Mouse (Mus musculus): ENCODE data around the gene Cdhr4. TPM values are rescaled to one million over a fixed set of nuclear protein-coding genes. Genes with fewer than 3 reads are reported as not detected.
A peak's percentile ranks its signal among the peaks of the same experiment; 100 is the strongest.

Gene Cdhr4
- total RNA-seq (2015; ENCODE audit: low replicate concordance) (4.4 and 11.3 TPM in 2 replicates), total RNA-seq (2017; ENCODE audit: low replicate concordance) (2.5 and 17.0 TPM in 2 replicates)

DNA sequence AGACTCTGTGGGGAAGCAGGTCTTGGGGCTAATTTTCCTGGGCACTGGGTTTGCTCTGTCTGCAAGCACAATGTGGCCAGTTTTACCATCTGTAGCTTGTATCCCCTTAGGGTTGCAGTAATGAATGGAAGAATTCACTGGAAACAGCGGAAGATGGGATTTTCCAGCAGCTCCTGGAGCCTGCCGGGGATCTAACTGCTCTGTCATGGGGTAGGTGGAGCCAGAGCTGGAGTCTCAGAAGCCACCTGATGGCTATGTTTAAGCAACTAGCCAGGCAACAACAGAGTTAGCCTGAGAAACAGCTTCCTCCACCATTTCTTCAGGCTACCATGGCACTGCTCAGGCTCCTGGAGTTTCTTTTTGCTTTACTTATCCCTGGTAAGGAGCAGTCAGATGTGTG is at the start of gene Cdhr4:
Gene Cdhr4, plus strand, starts transcription at position 301 of the 400 bp plus-strand sequence.
- no peak for ATAC-seq (replicated peaks; ENCODE audit: low FRiP score, poor library complexity, severe bottlenecking)

DNA sequence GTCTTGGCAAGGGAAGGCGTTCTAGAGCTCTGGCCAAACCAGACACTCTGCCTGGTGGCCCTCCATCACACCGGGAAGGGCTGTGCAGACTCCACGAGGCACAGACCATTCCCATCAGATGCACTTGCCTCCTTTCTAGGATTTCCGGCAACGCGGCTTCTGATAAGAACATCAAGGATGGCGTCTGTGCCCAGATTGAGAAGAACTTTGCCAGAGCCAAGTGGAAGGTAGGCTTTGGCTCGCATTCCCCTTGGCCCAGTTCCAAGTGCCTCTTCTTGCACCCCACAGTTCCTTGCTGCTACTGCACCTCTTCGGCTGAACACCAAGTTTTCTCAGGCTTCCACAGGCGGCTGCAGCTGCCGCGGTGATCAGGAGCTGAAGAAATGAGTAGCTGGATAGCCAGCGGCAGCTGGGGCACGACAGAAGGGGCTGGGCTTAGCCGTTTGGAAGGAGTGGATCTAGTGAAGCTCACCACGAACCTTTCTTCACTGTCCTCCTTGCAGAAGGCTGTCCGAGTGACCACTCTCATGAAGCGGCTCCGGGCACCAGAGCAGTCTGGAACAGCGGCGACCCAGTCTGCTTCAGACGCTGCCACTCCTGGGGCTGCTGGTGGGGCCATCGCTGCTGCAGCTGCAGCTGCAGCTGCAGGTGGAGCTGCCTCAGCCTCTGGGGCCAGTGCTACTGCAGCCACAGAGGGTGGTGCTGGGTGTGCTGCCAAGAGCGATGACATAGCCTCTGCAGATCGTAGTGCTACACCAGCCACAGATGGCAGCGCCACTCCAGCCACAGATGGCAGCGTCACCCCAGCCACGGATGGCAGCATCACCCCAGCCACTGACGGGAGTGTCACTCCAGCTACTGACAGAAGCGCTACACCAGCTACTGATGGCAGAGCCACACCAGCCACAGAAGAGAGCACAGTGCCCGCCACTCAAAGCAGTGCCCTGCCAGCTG is 44.8 kb upstream of the Cdhr4 start:
- peak; percentile 50 for ATAC-seq (replicated peaks; ENCODE audit: low FRiP score, poor library complexity, severe bottlenecking)

DNA sequence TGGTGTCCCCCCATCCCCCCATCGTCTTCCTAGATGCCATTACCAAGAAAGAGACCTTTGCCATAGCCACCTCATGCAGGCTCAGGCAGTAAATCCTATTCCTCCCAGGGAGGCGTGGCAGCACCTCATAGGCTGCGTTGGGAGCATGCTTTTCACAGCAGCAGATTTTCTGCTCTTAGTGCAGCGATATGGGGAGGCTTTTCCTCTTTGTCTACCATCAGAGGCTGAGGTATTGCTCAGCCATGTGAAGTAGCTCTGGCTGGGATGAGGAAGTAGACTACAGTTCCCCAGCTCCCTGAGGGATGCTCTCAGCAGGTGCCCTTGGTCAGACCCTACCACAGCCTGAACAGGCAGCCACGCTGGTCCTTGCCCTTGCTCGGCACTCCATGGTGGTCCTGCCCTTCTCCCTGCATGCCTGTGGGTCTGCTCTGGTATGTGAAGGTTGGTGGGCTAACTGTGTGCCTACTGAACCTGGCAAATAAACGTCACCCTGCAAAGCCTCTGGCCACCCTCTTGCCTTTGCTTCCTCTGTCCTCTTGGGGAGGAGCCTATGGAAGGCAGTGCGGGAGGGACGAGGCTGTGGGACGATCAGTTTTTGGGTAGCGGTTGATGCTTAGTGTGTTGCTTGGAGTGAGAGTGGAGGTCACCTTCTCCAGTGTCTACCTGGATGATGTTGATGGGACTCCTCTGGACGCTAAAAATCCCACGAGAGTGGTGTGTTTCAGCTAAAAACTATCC is 42.9 kb upstream of the Cdhr4 start:
- ATAC-seq (replicated peaks; ENCODE audit: low FRiP score, poor library complexity, severe bottlenecking), result no peak

DNA sequence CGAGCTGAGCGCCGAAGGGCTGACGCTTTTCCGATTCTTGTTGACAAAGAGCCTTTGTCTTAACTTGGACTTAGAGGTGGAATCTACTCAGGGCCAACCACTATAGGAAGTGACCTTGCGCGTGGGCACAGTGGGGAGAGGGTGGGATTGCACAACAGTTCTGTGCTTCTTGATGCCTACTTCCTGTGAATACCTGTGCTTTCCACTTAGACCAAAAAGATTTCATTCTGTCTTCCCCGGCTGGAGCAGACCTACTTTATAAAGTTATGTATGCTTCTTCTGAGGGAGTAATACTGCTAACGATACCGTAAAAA is 42.4 kb upstream of the Cdhr4 start, which contains the start of gene Traip:
Gene Traip, plus strand, starts transcription at position 215 of the 314 bp plus-strand sequence.
- ATAC-seq (replicated peaks; ENCODE audit: low FRiP score, poor library complexity, severe bottlenecking), result no peak

DNA sequence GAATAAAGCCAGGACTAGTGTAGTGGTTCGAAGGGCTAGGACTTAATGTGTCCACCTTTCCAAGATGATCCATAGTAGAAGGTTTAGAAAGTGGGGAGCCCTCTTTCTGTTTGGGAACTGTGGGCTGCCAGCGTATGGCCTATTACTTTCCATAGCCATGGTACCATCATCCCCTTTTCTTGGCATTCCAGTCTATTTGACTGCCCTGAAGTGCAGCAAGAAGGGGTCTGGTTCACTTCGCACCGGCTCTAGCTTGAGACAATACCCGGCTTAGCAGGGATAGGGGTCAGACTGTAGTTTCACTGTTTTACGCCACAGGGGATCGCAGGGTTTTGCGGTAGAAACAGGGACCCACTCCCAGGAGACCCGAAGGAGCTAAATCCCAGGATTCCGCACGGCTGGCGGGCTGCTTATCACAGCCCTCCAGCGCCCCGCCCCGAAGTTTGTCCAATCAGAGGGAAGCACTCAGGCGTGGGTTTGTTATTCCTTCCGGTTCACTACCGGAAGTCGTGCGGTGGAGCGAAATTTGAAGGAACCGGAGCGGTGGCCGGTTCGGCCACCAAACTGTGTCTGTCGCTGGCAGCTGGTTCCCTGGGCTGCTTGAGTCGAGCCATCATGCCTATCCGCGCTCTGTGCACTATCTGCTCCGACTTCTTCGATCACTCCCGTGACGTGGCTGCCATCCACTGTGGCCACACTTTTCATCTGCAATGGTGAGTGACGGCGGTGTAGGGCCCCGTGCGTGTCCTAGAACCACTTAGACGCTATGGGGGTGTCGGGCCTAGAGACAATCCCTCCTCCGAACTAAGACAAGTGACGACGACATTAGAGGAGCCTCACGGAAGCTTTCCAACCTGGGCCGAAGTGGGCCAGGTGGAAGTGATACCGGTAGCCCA is 41.6 kb upstream of the Cdhr4 start:
- peak; percentile 90 for ATAC-seq (replicated peaks; ENCODE audit: low FRiP score, poor library complexity, severe bottlenecking)

DNA sequence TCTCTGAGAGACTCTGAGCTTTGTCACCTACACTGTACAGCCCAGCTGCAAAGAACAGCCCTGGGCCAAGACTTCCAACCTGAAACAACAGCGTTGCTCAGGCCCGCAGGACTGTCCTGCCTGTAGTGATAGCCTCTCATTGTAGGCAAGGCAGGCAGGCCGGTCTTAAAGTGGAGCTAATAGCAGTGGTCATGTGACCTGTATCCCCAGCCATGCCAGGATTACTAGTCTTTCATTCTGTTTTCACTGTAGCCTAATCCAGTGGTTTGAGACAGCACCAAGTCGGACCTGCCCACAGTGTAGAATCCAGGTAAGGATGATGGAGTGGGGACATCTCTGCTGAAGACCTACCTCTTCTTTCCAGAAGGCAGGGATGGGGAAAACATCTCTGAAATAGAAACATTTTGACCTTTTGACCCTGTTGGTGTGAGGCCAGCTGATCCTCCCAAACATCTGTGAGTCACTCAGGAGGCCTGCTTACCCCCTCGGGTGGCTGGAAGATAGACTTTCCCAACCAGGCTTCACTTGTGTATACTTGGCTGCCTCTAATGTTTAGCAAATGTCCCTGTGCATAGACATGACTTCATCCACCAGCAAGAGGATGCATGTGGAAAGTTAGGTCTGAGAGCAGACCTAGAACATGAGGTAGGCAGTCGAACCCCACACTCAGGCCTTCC is 36.5 kb upstream of the Cdhr4 start:
- no peak for ATAC-seq (replicated peaks; ENCODE audit: low FRiP score, poor library complexity, severe bottlenecking)

DNA sequence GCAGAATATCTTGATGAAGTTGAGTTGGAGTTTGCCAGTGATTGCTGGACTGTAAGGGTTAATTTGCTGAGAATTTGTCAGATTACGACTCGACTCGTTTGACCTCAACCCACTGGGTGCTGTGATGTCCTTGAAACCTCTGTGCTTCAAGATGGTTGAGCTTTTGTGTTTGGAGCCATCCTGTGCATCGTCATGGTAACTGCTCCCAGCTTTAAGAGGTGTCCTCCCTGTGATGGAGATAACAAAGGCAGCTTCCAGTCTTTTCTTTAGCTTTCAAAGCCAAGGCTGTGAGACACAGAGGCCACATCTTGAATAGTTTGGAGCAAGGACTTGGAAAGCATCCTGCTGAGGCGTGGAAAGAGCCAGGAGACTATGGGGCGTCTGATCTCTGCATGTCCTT is 35.2 kb upstream of the Cdhr4 start:
- ATAC-seq (replicated peaks; ENCODE audit: low FRiP score, poor library complexity, severe bottlenecking), result no peak

DNA sequence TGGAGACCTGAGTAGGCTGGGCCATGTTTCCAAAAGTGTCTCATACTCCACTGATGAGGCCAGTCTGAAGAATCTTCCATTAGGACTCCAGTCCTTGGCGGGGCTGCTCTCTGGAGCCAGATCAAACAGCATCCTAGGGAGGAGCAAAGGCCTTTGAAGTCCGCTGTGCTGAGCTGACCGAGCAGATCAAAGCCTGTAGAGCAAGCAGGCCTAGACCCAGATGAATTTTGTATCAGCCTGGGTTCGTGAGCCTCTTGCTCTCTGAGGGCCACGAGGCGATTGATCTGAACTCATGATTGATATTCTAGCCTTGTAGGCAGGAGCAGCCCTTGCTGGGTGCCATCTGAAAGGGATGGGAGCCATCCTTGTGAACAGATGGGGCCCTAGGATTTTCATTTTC is 32.4 kb upstream of the Cdhr4 start:
- no peak for ATAC-seq (replicated peaks; ENCODE audit: low FRiP score, poor library complexity, severe bottlenecking)

DNA sequence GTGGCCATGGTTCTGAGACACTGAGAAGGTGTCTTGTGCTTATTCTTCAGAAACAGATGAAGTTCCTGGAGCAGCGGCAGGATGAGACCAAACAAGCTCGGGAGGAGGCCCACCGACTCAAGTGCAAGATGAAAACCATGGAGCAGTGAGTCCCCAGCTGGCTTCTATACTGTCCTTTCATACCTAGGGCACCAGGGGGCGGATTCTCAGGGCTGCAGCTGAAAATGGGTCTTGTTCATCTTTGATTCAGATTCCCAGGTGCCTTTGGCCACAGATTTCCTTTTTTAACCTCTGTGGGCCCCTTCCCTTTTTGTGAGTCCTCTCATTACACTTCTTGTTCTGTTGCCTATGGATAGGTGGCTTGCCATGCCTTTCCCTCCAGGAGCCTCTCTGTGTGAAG is 31.4 kb upstream of the Cdhr4 start:
- ATAC-seq (replicated peaks; ENCODE audit: low FRiP score, poor library complexity, severe bottlenecking), result no peak

DNA sequence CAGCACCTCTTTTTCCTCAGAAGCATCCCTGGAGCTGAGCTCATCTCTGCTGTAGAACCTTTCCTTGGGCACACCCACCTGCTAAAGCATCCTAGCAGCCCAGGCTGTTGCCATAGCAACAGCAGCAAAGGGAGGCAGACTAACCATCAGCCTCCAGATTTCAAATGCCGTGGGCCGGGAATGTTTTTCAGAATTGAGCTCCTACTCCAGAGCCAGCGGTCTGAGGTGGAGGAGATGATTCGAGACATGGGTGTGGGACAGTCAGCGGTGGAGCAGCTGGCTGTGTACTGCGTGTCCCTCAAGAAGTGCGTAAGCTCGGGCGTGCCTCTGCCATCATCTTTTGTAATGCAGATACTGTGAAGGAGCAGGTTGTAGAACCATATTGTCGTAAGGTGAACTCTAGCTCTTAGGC is 30.9 kb upstream of the Cdhr4 start:
- no peak for ATAC-seq (replicated peaks; ENCODE audit: low FRiP score, poor library complexity, severe bottlenecking)

DNA sequence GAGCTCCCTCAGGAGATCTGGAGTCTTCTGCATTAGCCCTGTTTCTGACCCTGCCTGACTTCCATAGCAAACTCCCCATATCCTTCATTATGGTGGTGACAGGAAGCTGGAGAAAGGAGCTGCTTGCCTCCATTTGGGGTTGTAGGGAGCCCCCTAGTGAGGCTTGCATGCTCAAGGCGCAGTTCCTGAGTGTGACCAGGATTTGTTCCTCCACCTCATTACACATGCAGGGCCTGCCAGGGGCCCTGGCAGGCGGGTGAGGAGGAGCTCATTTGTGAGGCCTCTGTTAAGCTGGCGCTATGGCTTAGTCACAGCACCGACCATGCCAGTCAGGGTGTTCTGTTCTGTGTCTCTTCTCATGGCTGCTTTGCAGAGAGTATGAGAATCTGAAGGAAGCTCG is 30.4 kb upstream of the Cdhr4 start:
- no peak for ATAC-seq (replicated peaks; ENCODE audit: low FRiP score, poor library complexity, severe bottlenecking)

DNA sequence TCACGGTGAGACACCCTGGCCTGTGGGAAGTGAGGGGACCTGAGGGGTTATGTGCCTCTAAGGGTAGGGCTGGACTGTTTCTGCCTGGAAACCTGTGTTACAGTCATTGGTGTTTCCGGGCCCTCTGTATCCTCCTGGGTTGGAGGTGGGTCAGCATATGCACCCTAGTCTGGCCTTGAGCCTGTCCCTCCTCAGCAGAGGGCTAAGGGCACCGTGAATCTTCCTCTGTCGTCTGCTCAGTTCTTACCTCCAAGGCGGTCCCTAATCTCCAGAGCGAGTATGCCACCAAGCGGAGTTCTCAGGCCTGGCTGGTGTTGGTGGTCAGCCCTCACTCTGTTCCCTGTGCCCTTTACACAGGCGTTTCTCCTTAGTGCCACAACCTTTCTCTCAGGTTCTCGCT is 29.4 kb upstream of the Cdhr4 start:
- ATAC-seq (replicated peaks; ENCODE audit: low FRiP score, poor library complexity, severe bottlenecking), result no peak

DNA sequence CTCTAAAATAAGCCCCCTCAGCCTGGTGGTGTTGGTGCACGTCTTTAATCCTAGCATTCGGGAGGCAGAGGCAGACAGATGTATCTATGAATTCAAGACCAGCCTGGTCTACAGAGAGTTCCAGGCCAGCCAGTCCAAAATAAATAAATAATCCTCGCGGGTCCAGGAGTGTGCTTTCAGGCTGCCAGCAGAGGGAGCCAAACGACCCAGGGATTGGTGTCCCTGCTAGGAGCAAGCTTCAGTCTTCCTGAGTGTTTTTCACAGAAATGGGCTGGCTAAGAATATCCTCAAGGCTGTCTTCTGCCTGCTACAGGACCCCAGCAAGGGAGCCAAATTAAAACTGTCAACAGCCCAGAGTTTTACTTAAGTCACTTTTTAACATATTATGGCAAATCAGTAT is 28.6 kb upstream of the Cdhr4 start:
- peak; percentile 76 for ATAC-seq (replicated peaks; ENCODE audit: low FRiP score, poor library complexity, severe bottlenecking)

DNA sequence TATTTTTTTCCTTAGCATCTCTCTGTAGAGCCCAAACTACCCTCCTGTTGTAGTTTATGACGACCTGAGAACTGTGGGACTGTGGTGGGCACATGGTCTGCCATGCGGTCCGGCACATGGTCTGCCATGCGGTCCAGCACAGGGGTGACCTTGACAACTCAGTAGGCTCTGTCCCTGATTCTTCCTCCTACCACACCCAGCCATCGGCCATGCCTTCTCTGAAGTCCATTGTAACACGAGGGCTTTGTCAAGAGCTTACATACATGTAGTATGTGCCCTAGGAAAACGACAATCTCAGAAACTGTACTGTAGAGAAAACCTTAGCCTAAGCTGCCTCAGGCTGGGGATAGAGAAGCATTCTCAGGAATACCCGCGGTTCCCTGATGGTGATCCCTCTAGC is 27.6 kb upstream of the Cdhr4 start:
- ATAC-seq (replicated peaks; ENCODE audit: low FRiP score, poor library complexity, severe bottlenecking), result no peak

DNA sequence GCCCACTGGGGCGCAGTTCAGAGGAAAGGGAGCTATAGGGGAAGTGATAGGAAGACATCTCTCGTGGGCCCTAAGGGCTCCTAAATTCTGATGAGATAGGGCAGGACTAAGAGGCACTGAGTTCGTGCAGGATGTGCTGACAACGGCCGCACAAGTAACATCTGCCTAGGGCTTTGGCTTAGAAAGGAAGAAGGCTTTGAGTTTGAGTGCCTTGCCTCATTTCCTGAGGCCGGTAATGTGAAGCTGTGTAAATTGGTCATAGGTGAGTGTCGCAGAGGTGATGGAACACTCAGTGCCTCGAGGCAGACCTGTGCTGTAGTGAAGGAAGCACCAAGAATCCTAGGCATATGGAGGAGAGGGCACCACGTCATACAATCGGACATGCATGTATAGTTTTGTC is 25.6 kb upstream of the Cdhr4 start:
- no peak for ATAC-seq (replicated peaks; ENCODE audit: low FRiP score, poor library complexity, severe bottlenecking)

DNA sequence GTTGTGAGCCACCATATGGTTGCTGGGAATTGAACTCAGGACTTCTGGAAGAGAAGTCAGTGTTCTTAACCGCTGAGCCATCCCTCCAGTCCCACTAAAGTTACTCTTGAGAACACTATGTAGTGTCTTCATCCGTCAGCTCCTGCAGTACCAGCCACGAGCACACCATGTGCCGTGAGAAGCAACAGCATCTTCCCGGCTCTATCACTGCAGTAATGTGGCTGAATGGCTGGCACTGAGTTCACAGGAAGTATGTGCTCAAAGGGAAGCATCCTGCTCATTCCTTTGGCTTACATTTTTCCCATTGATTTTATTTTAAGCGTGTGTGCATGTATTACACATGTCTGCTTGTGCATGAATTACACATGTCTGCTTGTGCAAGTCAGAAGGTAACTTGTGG is 24.9 kb upstream of the Cdhr4 start:
- ATAC-seq (replicated peaks; ENCODE audit: low FRiP score, poor library complexity, severe bottlenecking), result no peak

DNA sequence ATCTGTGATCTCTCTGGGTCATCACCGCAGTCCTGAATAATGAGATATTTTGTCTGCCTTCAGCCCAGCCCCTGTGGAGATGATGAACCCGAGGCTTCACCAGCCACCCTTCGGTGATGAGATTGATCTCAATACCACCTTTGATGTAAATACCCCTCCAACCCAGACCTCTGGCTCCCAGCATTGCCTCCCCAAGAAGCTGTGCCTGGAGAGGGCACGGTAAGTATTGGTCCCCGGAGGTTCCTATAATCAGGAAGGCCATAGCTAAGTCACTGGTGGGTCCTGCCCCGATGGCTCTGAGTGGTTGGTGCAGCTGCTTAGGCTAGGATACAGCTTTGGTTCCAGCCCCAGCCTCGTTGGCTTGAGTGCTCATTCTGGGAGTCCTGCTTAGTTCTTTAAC is 23.8 kb upstream of the Cdhr4 start:
- no peak for ATAC-seq (replicated peaks; ENCODE audit: low FRiP score, poor library complexity, severe bottlenecking)

DNA sequence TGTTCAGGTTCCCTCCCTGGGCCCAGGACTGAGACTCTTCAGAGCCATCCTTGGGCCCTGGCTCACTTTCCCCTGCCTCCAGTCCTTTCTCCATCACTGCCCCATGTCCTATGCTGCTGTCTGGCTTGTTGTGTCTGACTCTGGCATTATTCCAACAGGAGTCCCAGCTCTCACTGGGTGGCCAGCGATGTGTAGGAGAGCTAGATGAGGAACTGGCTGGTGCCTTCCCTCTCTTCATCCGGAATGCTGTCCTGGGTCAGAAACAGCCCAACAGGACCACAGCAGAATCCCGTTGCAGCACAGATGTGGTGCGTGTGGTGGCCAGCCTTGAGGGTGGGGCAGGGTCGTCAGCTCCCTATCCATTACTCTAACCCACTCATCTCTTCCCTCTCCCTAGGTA is 22.0 kb upstream of the Cdhr4 start:
- ATAC-seq (replicated peaks; ENCODE audit: low FRiP score, poor library complexity, severe bottlenecking), result no peak

DNA sequence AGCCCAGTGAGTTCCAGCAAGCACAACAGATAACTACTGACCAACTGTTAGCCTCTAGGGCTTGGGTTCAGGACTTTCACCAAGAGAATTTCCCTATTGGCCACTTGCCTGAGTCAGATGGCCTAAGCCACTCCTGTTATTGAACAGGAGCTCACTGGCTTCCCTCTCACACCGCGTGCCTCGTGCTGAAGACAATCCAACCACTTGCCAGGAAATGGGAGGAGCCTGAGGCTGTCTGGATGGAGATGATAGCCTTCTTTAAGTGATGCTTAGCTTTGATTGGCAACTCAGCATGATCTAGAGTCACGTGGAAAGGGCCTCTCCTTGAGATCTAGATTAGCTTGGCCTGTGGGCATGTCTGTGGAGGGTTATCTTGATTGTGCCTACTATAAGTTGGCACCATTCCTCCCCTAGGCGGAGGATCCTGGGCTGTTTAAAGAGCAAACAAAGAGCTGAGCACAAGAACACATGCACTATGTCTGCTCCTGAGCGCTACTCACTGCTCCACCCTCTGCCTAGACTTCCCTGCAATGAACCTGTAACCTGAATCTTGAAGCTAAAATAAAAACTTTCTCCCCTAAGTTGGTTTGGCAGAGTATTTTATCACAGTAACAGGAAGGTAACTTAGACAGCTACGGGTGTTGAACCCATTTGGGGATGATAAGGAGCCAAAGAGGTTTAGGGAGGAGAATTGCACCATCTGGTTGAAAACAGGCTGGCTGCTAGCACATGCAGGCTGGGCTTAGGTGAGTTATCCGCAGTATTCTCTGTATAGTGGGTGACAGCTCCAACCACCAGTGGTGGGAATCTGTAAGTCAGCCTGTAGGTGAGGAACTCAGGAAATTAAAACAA is 20.4 kb upstream of the Cdhr4 start:
- ATAC-seq (replicated peaks; ENCODE audit: low FRiP score, poor library complexity, severe bottlenecking), result peak; percentile 64

All from erythroblast, adult 5-6 weeks (primary cell).